Mouse (Mus musculus) CH12.LX (cell line): Measurements from ENCODE around the gene Leap2. TPM values are rescaled to one million over a fixed set of nuclear protein-coding genes. Genes with fewer than 3 reads are reported as not detected.

Source experiments
- DNase-seq: peaks from one replicate; pipeline ENCODE4 v3.0.0-alpha.2; 2013; ENCODE audit errors: extremely low read depth
- H3K27ac ChIP-seq: 2 replicates; pipeline ENCODE4 v1.5.1; 2012; ENCODE audit warnings: low read depth, mild to moderate bottlenecking, control low read depth, moderate library complexity; ENCODE audit not compliant: insufficient read depth
- H3K27me3 ChIP-seq: replicated peaks from 2 replicates; pipeline ENCODE3; 2012; ENCODE audit warnings: inconsistent platforms
- H3K36me3 ChIP-seq, 2 experiments: replicated peaks in 1 of 2; 2 replicates each; pipeline versions ENCODE3 to v1.6.1; 2012; ENCODE audit warnings: inconsistent platforms in 1 of 2, low read length in 1 of 2, mild to moderate bottlenecking in 1 of 2, mixed read lengths in 1 of 2, moderate library complexity in 1 of 2; ENCODE audit not compliant: control insufficient read depth in 1 of 2, insufficient read depth in 1 of 2
- H3K4me1 ChIP-seq, 2 experiments: 2 replicates each; pipeline ENCODE4 v1.6.1; 2012; ENCODE audit warnings: inconsistent platforms in 1 of 2, moderate library complexity in 1 of 2; ENCODE audit not compliant: insufficient read depth in 2 of 2, control insufficient read depth in 1 of 2
- H3K4me2 ChIP-seq: 2 replicates; pipeline ENCODE4 v1.6.1; 2012; ENCODE audit warnings: low read depth, mild to moderate bottlenecking, control low read depth; ENCODE audit not compliant: poor library complexity, insufficient read depth, severe bottlenecking
- H3K4me3 ChIP-seq, 3 experiments: fragments of 150-350 bp in 1 of 3; sonication (generic) in 1 of 3; replicated peaks in 1 of 3; 2 replicates each; pipeline versions ENCODE3 to v1.5.1; 2011 to 2012; ENCODE audit warnings: low read depth in 2 of 3, low read length in 2 of 3, mild to moderate bottlenecking in 2 of 3, moderate library complexity in 2 of 3, control low read depth in 1 of 3, improper control_type of control experiment in 1 of 3, inconsistent platforms in 1 of 3, mixed read lengths in 1 of 3; ENCODE audit not compliant: poor library complexity in 1 of 3
- H3K79me2 ChIP-seq: replicated peaks from 2 replicates; pipeline ENCODE4 v1.6.1; 2012; ENCODE audit warnings: mild to moderate bottlenecking, moderate library complexity; ENCODE audit not compliant: control insufficient read depth, poor library complexity, insufficient read depth, severe bottlenecking; ENCODE audit errors: extremely low read depth
- H3K9ac ChIP-seq: 2 replicates; pipeline ENCODE4 v1.6.1; 2012; ENCODE audit warnings: low read depth, mild to moderate bottlenecking, control low read depth, moderate library complexity; ENCODE audit not compliant: insufficient read depth
- H3K9me3 ChIP-seq: replicated peaks from 2 replicates; pipeline ENCODE3; 2012; ENCODE audit warnings: low read length, inconsistent platforms, mixed read lengths
- CHD1 ChIP-seq: IDR thresholded peaks from 2 replicates; pipeline ENCODE4 v1.6.1; 2012; ENCODE audit warnings: low read depth, low read length, improper control_type of control experiment, inconsistent platforms
- CTCF ChIP-seq, 2 experiments: IDR thresholded peaks in 1 of 2; conservative IDR thresholded peaks in 1 of 2; 2 replicates each; pipeline ENCODE4 v1.5.1; 2011 to 2012; ENCODE audit warnings: low read depth in 2 of 2, low read length in 2 of 2, improper control_type of control experiment in 1 of 2, inconsistent platforms in 1 of 2, mild to moderate bottlenecking in 1 of 2, moderate library complexity in 1 of 2
- E2F4 ChIP-seq: IDR thresholded peaks from 2 replicates; pipeline ENCODE4 v1.6.1; 2011; ENCODE audit warnings: low read depth, low read length, improper control_type of control experiment; ENCODE audit not compliant: insufficient replicate concordance
- ELF1 ChIP-seq: IDR thresholded peaks from 2 replicates; pipeline ENCODE4 v1.6.1; 2014; ENCODE audit warnings: low read depth, mild to moderate bottlenecking, inconsistent platforms, low read length, improper control_type of control experiment
- ETS1 ChIP-seq: conservative IDR thresholded peaks from 2 replicates; pipeline ENCODE4 v1.6.1; 2012; ENCODE audit warnings: low read depth, mild to moderate bottlenecking, inconsistent platforms, low read length, improper control_type of control experiment, moderate library complexity
- HCFC1 ChIP-seq: IDR thresholded peaks from 2 replicates; pipeline ENCODE4 v1.6.1; 2012; ENCODE audit warnings: low read depth, mild to moderate bottlenecking, inconsistent platforms, low read length, improper control_type of control experiment
- KAT2A ChIP-seq: IDR thresholded peaks from 2 replicates; pipeline ENCODE4 v1.6.1; 2012; ENCODE audit warnings: low read length, improper control_type of control experiment, inconsistent platforms; ENCODE audit not compliant: insufficient replicate concordance
- MAFK ChIP-seq: IDR thresholded peaks from 2 replicates; pipeline ENCODE4 v1.6.1; 2011; ENCODE audit warnings: low read length, improper control_type of control experiment; ENCODE audit not compliant: insufficient replicate concordance
- MAX ChIP-seq: IDR thresholded peaks from 2 replicates; pipeline ENCODE4 v1.6.1; 2011; ENCODE audit warnings: low read length, improper control_type of control experiment
- MEF2A ChIP-seq: IDR thresholded peaks from 2 replicates; pipeline ENCODE4 v1.6.1; 2014; ENCODE audit warnings: low read depth, mild to moderate bottlenecking, inconsistent platforms, low read length, improper control_type of control experiment, borderline replicate concordance
- MYC ChIP-seq: IDR thresholded peaks from 2 replicates; pipeline ENCODE4 v1.6.1; 2011; ENCODE audit warnings: low read depth, mild to moderate bottlenecking, improper control_type of control experiment, low read length
- NELFE ChIP-seq: IDR thresholded peaks from 2 replicates; pipeline ENCODE4 v1.6.1; 2011; ENCODE audit warnings: low read depth, low read length, improper control_type of control experiment
- NRF1 ChIP-seq: IDR thresholded peaks from 2 replicates; pipeline ENCODE4 v1.6.1; 2014; ENCODE audit warnings: low read depth, mild to moderate bottlenecking, inconsistent platforms, low read length, improper control_type of control experiment, moderate library complexity
- PAX5 ChIP-seq: IDR thresholded peaks from 2 replicates; pipeline ENCODE4 v1.6.1; 2012; ENCODE audit warnings: low read length, inconsistent platforms, mixed read lengths
- POLR2A ChIP-seq: IDR thresholded peaks from 2 replicates; pipeline ENCODE4 v1.6.1; 2011; ENCODE audit warnings: low read depth, mild to moderate bottlenecking, improper control_type of control experiment, low read length
- POLR2AphosphoS2 ChIP-seq: IDR thresholded peaks from 2 replicates; pipeline ENCODE4 v1.6.1; 2011; ENCODE audit warnings: low read depth, low read length, improper control_type of control experiment
- RCOR1 ChIP-seq: conservative IDR thresholded peaks from 2 replicates; pipeline ENCODE4 v1.6.1; 2012; ENCODE audit warnings: low read depth, mild to moderate bottlenecking, inconsistent platforms, low read length, improper control_type of control experiment
- SIN3A ChIP-seq: IDR thresholded peaks from 2 replicates; pipeline ENCODE4 v1.6.1; 2012; ENCODE audit warnings: low read length, improper control_type of control experiment, inconsistent platforms
- SMC3 ChIP-seq: IDR thresholded peaks from 2 replicates; pipeline ENCODE4 v1.6.1; 2011; ENCODE audit warnings: low read depth, low read length, improper control_type of control experiment
- TBP ChIP-seq: conservative IDR thresholded peaks from 2 replicates; pipeline ENCODE4 v1.6.1; 2011; ENCODE audit warnings: low read depth, low read length, improper control_type of control experiment
- TCF12 ChIP-seq: IDR thresholded peaks from 2 replicates; pipeline ENCODE4 v1.6.1; 2014; ENCODE audit warnings: low read depth, mild to moderate bottlenecking, inconsistent platforms, low read length, improper control_type of control experiment
- ZC3H11A ChIP-seq: IDR thresholded peaks from 2 replicates; pipeline ENCODE4 v1.6.1; 2012; ENCODE audit warnings: low read depth, mild to moderate bottlenecking, inconsistent platforms, low read length, improper control_type of control experiment
- ZKSCAN1 ChIP-seq: IDR thresholded peaks from 2 replicates; pipeline ENCODE4 v1.6.1; 2012; ENCODE audit warnings: low read depth, inconsistent platforms, low read length, improper control_type of control experiment, borderline replicate concordance
- ZMIZ1 ChIP-seq: IDR thresholded peaks from 2 replicates; pipeline ENCODE4 v1.6.1; 2012; ENCODE audit warnings: low read depth, mild to moderate bottlenecking, inconsistent platforms, low read length, improper control_type of control experiment
- dilution Hi-C: fragments of 300-500 bp; cut with MboI; formaldehyde crosslinking; loops from 2 replicates; pipeline ENCODE4 v1.14.3; 2020; ENCODE audit warnings: low sequenced_read_pairs; ENCODE audit not compliant: extremely low pct_unique_long_range_greater_than_20kb, extremely low pct_ligation_motif_present
- in situ Hi-C: fragments of 300-500 bp; cut with MboI; formaldehyde crosslinking; loops from 3 replicates; pipeline ENCODE4 v1.14.3; 2019; ENCODE audit warnings: low sequenced_read_pairs, low pct_ligation_motif_present, low pct_unique_long_range_greater_than_20kb, mixed read lengths
- polyA plus RNA-seq: library from polyadenylated mRNA; unstranded; fragments of >175 nt; gene quantifications from 2 replicates; pipeline ENCODE4 v1.2.1, GENCODE M21; 2012; ENCODE audit warnings: low read depth; ENCODE audit not compliant: insufficient read length
- total RNA-seq, 2 experiments: library from RNA; depleted of rRNA; stranded (reverse); fragments of 300-350 nt in 1 of 2; fragments of >200 nt in 1 of 2; gene quantifications; 2 replicates each; pipeline ENCODE4 v1.2.3; 2012 to 2014

Leap2 gene
- total and polyA plus RNA-seq, 3 experiments = not detected

DNA sequence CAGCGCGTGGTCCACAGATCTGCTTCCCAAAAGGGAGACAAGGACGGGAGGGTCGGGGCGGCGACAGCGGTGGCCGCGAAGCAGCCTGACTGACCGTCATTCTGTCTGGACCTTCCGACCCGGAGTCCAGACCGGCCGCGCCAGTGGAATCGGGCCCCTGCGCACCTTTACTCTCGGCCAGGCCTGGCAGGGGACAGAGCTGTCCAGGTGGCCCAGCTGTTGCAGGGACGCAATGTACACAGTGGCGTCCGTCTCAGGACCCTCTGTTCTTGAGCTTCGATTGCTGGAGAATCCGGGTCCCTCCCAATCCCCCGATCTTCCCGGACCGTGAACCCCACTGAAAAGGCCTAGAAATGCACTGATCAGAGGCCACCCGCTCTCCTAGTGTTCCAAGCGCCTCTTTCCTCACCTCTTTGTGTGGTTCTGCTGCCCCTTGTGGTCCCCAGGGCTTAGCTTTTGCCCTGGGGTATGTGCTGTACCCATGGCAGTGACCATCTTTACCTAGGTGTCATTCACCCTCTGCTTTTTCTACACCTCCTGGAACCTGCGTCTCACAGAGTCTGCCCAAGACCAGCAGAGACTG is 34.5 kb upstream of the Leap2 start:
- Histone ChIP-seq H3K9me3 (peaks cover 5% of the 10 kb centered on the region), H3K4me3 (no peak overlapping the region), H3K79me2 (no peaks in the 10 kb centered on the region), H3K4me1 (peaks cover 2 to 4% of the 10 kb centered on the region in 2 experiments; a peak in 2 of 4 replicates), H3K36me3 (no peaks in the 10 kb centered on the region)
- dilution Hi-C loops = no loop called here
- in situ Hi-C loops = no loop called here
- no peak for DNase-seq
- TF ChIP-seq NRF1 (no peak), SMC3 (no peak), E2F4 (no peak), KAT2A (no peak), PAX5 (no peak), POLR2AphosphoS2 (no peak), NELFE (no peak), ETS1 (no peak), CTCF (conservative IDR thresholded peaks at IDR 0.05 in 1 of 2, IDR thresholded peaks at IDR 0.05 in 1 of 2; ENCODE audit: low read depth in 2 of 2, low read length in 2 of 2) (no peak), POLR2A (no peak), HCFC1 (no peak), ZKSCAN1 (no peak), TCF12 (no peak), RCOR1 (no peak), SIN3A (no peak), ZC3H11A (no peak)
- TF ChIP-seq, all 38 proteins: peak for 0
- Histone ChIP-seq H3K27ac (no peak overlapping the region), H3K4me2 (no peak overlapping the region), H3K27me3 (peaks cover under 1% of the 10 kb centered on the region), H3K9ac (no peak overlapping the region)

DNA sequence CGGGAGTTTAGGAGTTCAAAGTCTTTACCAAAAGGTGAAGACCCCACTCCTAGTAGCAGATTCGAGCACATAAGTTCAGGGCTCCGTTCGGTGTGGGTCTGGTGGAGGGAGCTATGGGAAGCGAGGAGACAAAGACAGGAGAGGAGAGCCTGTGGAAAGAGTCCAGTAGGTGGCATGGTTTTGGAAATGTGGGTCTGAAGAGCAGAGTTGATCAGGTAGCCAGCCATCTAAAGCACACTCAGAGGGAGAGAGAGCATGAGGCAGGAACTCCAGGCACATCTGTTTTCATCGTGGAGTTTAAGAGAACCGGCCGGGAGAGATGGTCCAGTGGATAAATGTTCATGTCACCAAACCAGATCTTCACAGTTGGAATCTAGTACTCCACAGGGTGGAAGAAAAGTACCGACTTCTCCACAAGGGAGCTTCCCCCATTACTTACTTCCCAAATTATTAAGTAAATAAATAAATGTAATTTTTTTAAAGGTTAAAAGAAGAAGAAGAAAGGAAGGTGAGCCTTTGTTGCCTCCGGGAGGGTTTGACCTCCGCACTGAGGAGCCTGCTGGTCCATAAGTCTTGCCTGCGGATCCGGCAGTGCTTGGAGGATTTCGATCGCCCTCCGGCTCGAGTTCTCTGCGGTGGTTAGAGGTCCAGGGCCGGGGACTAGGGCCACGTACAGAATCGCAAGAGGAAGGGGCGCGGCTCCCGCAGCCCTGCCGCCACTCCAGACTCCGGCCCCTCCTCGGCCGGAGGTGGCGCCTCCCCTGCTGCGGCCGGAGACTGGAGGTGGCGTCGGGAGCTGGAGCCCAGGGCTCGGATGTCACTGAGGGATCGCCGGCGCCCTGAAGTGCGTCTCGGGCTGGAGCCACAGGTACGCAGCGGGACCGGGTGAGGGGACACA is 33.8 kb upstream of the Leap2 start, which contains the start of the genes Gm10447 and Shroom1:
Gene Gm10447 (minus strand): TSS at position 637 of the 898 bp plus-strand sequence.
Gene Shroom1 (plus strand): TSS at position 732 of the 898 bp plus-strand sequence.
- dilution Hi-C loops (no loop called here), in situ Hi-C loops (no loop called here)
- Histone ChIP-seq H3K27me3 (peaks cover 1% of the 10 kb centered on the region), H3K36me3 (no peaks in the 10 kb centered on the region), H3K4me3 (no peak within 1 kb of the TSS), H3K4me2 (no peak within 1 kb of the TSS), H3K79me2 (no peaks in the 10 kb centered on the region), H3K4me1 (peaks cover 2 to 3% of the 10 kb centered on the region in 2 experiments; a peak in 2 of 4 replicates), H3K9ac (no peak within 1 kb of the TSS), H3K9me3 (peaks cover 5% of the 10 kb centered on the region), H3K27ac (no peak within 1 kb of the TSS)
- no peak for TF ChIP-seq ZMIZ1
- no peak for TF ChIP-seq ELF1
- no peak for TF ChIP-seq RCOR1
- no peak for TF ChIP-seq PAX5
- no peak for TF ChIP-seq MYC
- no peak for TF ChIP-seq MAFK
- TF ChIP-seq CHD1 = no peak
- no peak for TF ChIP-seq MEF2A
- no peak for TF ChIP-seq TBP
- no peak for TF ChIP-seq MAX
- no peak for DNase-seq
